Mouse (Mus musculus): Measurements from ENCODE around the gene Dnajc28.

Gene Dnajc28

GRCm38 (mm10) chr16:91587730-91588453, 30.9 kb downstream of the Dnajc28 start:
- no peak for DNase-seq (ENCODE audit: low spot score)

GRCm38 (mm10) chr16:91586244-91586643, 32.6 kb downstream of the Dnajc28 start:
- no peak for DNase-seq (ENCODE audit: low spot score)

- DNase-seq (ENCODE audit: low spot score): no peak
Observed at GRCm38 (mm10) chr16:91585617-91586016, 33.2 kb downstream of the Dnajc28 start.

- DNase-seq (ENCODE audit: low spot score): no peak
Observed at GRCm38 (mm10) chr16:91582307-91582706, 36.5 kb downstream of the Dnajc28 start.

GRCm38 (mm10) chr16:91578980-91579720, 39.7 kb downstream of the Dnajc28 start:
- no peak for DNase-seq (ENCODE audit: low spot score)

- no peak for DNase-seq (ENCODE audit: low spot score)
Observed at GRCm38 (mm10) chr16:91575151-91575550, 43.7 kb downstream of the Dnajc28 start.

- no peak for DNase-seq (ENCODE audit: low spot score)
Observed at GRCm38 (mm10) chr16:91571105-91571504, 47.7 kb downstream of the Dnajc28 start.

GRCm38 (mm10) chr16:91568960-91569359, 49.9 kb downstream of the Dnajc28 start:
- DNase-seq (ENCODE audit: low spot score): no peak

- DNase-seq (ENCODE audit: low spot score): no peak
Observed at GRCm38 (mm10) chr16:91566002-91566401, 52.8 kb downstream of the Dnajc28 start.

- no peak for DNase-seq (ENCODE audit: low spot score)
Observed at GRCm38 (mm10) chr16:91565292-91565951, 53.4 kb downstream of the Dnajc28 start.

GRCm38 (mm10) chr16:91564580-91565291, 54.1 kb downstream of the Dnajc28 start:
- DNase-seq (ENCODE audit: low spot score): no peak

Measured in urinary bladder, postnatal 10 days (tissue).